Mouse (Mus musculus): ENCODE data around the gene Prox1.

The Prox1 gene

DNA sequence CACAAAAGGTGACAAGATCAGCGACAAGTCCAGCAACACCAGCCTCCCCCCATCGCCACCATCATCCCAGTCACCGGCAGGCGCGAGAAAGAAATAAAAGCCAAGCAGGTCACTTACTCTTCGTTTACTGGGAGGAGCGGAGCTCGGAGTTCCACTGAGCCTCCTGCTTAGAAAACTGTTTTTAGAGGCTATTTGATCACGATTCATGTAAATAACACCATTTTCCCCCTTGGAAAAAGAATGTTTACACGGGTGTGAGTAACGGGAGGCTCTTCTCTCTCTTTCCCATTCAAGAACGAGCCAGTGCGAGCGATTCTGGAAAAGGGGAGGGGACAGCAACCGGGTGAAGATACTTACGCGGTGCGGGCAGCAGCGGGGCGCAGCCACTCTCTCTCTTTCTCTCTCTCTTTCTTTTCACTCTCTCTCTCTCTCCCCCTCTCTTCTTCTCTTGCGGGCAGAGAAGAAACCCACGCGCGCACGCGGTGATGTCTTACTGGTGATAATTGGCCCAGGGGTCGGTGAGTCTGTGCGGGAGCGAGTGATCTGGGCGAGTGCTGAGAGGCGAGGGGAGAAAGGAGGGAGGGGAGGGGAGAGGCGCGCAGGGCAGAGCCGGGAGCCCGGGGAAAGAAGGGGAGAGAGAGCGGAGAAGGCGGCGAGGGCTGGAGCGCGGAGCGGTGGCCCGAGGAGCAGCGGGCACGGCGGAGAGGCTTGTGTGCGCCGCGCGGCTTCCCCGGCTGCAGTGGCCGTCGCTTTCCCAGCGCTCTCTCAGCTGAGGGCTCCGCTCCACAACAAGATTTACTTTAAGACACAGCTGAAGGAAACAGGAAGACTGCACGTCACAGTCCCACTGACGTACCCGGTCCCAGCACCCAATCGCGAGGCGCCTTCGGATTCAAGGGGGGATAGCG is at the start of gene Prox1:
Prox1 (minus strand) TSS at position 804 of the 908 bp plus-strand sequence.
- DNase-seq (ENCODE audit: low read depth), result no peak

DNA sequence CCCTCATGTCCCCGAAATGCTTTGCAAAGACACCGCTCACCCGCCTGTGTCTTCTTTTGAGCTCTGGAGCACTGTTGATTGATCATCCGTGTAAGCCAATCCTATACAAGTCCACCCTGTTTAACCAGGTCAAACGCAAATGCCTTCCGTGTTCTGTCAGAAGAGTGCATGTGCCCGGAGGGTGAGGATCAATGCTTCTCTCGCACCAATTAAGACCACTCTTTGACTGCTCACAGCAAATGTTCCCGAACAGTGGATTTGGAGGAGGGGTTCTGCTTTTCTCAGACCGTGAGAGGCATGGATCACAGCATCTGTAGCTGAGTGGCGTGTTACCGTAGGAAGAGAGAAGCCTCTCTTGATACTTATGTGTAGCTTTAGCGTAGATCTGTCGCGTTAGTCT is 46.1 kb upstream of the Prox1 start:
- DNase-seq (ENCODE audit: low read depth), result no peak

DNA sequence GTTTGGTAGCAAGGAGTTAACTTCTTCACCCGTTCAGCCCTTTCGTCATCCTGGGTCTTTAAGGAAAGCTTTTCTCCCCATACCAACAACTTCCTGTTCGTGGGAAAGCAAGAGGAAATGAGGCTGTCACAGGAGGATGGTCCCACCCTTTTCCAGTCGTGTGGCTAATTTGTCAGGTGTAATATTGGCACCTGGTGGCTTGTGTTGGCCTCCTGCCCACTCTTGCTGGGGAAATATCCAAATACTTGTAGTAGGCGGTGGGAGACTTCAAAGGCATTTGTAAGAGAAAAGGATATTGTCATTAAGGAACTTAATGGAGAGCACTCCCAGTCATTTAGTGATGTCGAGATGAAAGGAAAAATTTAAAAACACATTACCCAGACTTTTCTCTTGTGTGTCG is 44.1 kb upstream of the Prox1 start:
- DNase-seq (ENCODE audit: low read depth), result no peak

DNA sequence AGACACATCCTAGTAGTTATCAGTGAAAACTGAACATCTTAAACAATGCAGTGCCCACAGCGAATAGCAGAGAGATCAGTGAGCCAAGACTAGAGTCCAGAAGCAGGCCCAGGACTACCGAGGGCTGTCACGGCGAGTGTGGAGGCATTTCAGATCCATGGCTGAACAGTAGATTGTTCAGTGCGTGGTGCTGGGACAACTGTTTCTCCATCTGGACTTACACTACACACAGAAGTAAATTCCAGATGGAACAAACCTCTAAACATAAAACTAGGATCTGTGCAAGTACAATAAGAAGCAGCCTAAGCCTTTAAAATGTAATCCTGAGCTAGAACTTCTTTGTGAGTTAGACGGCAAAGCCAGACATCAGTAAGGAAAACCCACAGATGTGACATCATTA is 42.7 kb upstream of the Prox1 start:
- no peak for DNase-seq (ENCODE audit: low read depth)

DNA sequence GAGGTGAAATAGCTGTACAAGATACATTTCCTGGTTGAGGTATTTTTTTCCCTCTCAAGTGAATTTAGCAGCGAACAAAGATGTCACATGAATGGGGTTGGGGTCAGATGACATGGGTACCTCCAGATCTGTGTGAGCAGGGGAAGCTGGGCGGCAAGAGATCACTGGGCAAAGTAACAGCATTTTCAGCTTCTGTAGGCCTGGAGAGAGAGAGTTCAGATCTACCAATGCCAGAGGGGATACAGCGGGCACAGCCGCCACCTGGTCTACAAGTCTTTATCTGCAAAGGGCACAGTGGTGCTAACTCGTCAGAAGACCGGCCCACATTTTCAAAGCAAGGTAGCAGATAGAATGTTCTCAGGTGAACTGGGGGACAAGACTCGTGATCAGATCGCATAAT is 36.7 kb upstream of the Prox1 start:
- DNase-seq (ENCODE audit: low read depth), result no peak

DNA sequence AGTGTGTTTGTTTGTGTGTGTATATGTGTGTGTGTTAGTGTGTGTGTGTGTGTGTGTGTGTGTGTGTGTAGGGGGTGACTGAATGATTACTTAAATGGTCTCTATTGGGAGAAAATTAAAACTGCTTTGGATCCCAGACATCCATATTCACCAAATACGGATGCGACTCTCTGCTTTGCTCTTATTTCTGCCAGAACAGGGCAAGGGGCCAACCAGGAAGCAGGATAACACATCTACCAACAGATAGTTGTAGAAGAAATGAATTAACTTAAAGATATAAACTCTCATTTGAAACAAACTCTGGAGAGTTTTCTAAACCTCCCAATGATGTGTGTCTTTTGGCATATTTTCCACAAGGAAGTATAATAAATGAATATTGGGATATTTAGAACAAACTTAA is 35.2 kb upstream of the Prox1 start:
- no peak for DNase-seq (ENCODE audit: low read depth)

DNA sequence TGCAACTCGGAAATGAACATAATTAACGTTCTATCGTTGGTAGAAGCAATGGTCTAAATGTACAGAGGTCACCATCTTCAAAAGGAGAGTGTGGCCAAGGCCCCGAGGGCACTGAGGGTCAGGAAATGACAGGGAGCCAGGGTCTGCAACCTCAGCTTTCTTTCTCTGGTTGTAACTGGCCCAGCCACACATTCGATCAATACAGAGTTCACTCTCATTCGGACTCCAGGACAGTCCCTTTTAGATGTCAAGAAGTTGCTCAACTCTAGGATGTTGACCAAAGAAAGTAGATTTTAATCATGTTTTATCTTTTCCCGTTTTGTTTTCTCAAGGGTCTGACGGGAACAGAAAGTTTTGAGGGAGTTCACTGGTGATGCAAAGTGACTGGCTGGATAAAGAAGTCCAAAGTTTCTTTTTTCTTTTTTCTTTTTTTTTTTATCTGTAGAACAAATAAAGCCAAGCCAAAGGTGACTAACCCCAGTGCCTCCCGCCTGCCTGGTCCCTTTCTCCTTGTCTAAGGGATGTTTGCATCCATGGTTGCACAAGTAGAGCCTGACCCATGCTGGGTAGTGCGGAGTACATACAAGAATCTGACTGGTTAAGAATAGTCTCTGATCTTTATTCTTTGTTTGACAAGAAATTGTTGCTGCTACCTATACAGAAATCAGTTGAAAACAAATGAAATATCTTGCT is 34.0 kb upstream of the Prox1 start:
- no peak for DNase-seq (ENCODE audit: low read depth)

DNA sequence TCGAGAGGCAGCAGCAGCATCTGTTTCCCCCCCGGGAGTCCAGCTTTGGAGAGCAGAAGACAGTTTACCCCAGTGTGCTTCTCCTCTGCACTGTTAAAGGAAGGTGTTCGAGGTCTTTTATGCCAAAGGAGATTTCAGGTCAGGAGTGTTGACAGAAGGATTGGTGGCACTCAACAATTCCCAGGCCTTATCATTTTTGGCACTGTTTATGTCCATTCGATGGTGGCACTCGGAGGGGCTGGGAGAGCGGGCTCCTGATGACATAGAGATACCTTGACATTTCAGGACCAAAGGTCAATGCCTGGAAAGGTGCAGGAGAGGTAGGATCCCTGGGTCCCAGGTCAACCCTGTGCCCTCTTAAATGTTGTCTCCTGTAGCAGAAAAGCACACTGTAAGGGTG is 31.2 kb upstream of the Prox1 start:
- DNase-seq (ENCODE audit: low read depth), result no peak

DNA sequence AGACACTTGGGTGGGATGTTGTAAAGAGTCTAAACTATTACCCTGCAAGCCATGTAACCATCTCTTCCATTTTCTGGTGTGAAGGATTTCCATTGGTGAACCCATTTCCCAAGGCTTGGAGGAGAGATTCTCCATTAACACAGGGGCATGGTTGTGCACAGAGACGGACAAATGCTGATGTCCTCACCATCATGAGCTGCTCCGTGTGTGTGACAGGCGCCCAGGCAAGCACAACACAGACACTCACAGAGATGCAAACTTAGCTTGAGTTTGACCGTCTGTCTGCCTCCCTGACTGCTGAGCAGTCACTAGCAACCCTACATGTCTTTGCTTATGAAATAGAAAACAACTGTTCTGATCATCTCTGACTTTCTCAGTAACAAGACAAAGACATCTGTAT is 30.5 kb upstream of the Prox1 start:
- DNase-seq (ENCODE audit: low read depth), result no peak

DNA sequence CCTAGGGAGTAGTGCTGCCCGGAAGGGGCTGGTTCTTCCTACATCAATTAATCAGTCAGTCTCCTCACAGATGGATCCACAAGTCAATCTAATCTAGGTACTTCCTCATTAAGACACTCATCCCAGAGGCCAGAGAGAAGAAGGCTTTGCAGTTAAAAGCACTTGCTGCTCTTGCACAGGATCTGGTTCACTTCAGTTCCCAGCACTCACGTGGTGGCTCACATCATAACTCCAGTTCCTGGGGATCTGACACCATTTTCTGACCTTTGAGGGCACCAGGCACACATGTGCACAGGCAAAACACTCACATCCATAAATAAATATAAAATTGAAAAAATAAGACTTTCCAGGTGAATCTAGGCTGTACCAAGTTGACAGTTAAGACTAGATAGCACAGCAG is 27.7 kb upstream of the Prox1 start:
- DNase-seq (ENCODE audit: low read depth), result no peak

DNA sequence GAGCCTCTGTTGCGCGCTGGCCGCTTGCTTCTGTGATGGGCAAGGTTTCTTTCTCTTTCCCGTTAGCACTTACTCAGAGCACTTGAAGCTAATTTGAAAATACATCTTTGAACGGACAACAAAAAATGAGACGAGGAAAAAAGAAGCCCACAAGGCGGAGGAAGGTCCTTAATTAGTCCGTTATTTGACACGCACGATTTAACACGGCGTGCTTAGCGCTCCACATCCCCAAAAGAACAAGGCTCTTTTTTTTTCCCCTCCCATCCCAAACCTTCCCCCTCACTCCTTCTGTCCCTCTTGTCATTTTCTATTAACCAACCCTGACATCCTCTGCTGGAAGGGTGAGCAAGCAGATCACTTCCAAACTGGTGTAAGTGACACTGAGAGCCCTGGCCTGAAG is 21.5 kb upstream of the Prox1 start:
- no peak for DNase-seq (ENCODE audit: low read depth)

DNA sequence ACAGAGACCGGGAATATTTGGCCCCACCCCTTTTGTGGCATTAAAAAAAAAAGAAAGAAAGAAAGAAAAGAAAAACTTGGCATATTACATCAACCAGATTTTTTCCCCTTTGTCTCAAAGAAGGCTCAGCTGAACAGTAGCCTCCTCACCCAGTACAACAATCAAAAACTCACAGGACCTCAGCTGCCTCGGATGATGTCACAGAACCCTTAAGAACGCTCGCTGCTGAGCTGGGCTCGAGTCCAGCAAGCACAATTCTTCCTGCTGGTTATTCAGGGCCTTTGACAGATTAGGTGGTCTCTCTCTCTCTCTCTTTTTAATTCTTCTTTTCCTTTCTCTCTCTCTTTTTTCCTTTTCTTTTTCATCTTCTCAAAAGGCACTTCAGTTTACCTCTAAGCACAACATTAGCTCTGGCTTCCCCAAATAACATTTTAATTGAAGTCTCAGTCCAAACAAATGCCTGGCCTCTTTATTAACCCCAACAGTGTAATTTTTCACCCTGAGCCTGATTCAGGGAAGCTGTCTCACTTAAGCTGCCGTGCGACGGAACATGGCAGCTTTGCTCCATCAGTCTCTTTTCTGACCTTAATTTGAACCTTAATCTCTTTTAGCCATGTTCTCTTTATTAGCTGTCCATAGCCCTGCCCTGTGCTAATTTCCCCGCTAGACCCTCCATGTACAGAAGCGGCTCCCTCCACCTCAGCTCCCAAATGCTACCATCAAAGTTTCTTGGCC is 19.9 kb upstream of the Prox1 start:
- DNase-seq (ENCODE audit: low read depth), result no peak

DNA sequence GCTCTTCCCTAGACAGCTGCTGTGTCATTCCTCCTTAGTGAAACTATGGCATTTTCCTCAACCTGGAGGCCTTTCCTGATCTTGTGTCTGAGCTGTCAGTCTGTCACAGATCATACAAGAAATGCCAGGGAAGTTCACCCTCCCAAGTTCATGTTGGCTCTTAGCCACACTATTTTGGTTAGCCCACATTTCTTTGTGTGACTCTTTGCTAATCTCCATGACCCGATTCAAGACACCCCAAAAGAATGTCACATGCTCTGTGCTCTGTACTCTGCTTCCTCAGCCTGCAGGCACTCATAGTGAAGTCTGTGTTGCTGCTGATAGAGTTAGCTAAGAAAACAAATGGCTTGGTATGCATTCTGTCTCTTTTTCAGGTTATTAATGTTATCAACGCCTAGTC is 18.6 kb upstream of the Prox1 start:
- DNase-seq (ENCODE audit: low read depth), result no peak

DNA sequence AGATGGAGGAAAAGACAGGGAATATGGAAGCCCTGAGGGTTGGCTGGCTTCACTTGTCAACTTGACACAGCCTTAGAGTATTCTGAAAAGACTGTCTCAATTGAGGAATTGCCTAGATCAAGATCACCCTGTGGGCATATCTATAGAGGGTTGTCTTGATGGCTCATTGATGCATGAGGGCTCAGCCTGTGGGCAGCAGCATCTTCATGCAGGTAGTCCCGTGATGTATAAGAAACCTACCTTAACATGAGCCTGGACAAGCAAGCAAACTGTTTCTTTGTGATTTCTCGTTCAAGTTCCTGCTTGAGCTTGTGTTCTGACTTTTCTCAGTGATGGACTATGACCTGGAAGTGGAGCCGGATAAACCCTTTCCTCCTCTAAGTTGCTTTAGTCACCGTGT is 15.8 kb upstream of the Prox1 start:
- DNase-seq (ENCODE audit: low read depth), result no peak

DNA sequence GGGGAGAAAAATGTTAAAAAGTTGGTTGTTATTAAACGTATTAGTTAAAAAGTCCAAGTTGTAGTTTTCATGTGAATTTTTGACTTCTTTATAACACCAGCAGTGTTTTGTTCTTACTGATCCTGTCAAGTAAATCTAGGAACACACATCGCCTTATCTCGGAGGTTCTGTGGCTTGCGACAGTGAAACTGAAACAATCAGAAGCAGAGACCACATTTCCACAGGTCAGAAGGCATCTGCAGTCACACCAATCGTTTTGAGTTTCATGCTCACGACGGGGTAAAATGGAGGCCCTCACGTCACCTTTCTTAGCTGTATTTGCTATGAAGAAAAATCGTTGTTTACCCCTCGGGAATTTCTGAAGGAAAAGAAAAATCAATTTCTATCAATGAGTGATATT is 14.8 kb upstream of the Prox1 start:
- no peak for DNase-seq (ENCODE audit: low read depth)

DNA sequence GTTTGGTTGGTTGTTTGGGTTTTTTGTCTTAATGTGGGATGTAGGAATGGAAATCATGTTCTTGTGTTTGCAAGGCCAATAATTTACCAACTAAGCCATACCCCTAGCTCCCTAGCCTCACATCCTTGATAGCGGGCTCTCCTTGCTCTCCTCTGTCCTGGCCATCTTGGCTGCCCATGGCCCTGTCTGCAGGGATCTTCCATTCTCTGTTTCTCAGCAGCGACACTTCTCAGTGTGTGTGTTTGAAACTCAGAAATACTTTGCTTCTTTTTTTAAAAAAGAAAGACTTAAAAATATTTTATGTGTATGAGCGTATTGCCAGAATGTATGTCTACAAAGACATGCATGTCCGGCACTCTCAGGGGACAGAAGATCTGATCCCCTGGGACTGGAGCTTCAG is 13.1 kb upstream of the Prox1 start:
- DNase-seq (ENCODE audit: low read depth), result no peak

DNA sequence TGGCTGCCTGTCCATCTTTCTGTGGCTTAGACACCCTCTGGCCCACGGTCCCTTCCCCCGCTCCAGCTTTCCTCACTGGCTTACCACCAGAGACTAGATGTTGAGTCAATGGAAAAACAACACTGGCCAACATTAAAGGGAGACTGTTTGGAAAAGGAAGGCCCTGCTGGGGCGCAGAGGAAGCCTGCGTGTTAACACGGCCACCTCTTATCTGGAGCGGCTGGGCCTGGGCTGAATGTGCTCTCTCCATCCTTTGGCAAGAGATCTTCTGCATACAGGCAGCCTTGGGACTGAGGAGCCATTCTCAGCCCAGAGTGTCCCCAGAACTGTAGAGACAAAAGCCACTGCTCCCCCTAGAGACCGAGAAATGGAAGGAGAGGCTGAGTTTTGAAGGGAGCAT is 11.3 kb upstream of the Prox1 start:
- DNase-seq (ENCODE audit: low read depth), result no peak

DNA sequence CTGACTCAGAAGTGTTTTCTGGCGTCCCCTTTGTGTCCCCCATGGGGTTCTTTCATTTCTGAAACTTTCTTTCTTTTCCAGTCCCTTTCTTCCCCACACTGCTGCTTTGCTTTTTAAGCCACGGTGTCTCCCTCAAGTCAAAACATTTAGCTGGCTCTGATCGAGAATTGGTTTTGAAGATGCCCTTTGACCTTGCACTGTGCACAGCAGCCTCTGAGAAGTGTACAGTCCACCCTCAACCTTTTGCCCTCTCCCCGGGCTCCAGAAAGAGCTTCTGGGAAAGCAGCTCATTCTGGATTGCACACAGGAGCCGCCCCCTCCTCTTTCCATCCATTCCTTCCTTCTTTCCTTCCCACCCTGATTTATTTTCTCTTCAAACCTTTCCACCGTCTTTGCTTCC is 10.3 kb upstream of the Prox1 start:
- DNase-seq (ENCODE audit: low read depth), result no peak

DNA sequence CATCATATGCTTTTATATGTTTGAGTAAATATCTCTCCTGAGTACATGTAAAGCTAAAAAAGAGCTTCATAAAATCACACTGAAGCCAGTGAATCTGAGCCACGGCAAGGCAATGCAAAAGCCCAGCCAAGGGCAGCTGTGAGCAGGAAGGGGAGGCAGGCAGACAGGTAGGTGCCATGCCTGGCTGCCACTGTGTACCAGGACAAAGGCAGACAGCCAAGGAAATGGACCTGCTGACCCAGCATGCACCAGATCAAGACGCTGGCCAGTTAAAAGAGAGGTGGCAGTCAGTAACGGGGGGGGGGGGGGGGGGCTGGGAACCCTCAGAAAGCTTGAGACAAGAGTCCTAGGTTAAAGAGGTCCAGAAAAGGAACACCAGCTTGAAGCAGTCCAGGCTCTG is 6.4 kb upstream of the Prox1 start:
- no peak for DNase-seq (ENCODE audit: low read depth)

DNA sequence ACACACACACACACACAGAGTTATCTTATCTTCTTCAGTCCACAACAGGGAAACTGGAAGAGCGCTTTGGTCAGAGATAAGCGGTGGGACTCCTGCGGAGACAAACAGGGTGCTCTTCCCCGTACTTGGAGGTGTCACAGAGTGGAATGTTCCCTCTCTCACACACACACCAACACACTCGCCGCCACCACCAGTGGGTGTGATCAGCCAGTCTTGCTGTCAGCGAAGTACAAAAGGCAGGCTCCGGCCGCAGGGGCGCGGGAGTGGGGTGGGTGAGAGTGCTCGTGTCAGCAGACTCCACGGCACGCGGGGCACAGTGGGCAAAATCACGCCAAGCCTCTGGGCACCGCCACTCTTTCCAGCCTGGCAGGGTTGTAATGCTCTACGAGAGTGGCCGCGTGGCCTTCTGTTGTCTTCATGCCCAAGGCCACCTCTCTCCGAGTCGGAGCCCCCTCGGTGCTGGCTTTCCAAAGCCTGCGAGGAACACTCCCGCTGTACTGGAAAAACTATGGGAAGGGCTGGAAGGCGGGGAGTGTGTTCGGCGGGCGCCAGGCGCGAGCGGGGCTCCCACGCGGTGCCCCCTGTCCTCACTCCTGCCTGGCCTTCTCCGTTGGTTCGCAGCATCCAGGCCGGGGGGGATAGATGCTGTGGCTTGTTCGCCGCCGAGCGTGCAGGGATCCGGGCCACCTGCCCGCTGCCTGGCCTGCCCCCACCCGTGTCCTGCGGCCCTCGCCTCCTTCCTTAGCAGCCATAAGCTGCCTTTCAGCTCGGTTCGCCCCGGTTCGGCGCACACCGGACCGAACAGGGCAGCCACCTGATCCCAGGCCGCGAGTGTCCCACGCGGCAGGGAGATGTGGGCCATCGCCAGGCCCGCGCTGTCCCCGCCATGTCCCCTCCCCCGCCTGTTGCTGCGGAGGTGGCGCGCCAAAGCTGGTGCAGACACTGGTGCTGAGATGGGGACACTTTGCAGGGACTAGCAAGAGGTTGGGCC is 4.5 kb upstream of the Prox1 start:
- no peak for DNase-seq (ENCODE audit: low read depth)

DNA sequence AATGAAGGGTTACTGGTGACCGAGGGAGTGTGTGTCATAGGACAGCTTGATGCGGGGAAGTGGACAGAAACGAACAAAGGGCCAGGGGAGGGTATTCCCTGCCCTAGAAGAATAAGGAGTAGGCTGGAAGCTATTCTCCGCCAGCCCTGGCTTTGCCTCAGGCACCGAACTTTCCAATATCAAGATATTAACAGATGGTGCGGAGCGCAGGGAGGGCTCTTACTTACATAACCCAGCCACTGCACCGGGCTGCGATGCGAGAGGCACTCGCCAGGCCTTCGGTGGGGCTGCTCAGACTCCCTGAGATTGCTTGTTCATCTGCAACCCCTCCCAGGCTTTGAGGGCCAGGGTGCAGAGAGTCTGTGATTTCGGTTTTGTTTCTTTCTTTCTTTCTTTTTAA is 3.7 kb upstream of the Prox1 start:
- no peak for DNase-seq (ENCODE audit: low read depth)

DNA sequence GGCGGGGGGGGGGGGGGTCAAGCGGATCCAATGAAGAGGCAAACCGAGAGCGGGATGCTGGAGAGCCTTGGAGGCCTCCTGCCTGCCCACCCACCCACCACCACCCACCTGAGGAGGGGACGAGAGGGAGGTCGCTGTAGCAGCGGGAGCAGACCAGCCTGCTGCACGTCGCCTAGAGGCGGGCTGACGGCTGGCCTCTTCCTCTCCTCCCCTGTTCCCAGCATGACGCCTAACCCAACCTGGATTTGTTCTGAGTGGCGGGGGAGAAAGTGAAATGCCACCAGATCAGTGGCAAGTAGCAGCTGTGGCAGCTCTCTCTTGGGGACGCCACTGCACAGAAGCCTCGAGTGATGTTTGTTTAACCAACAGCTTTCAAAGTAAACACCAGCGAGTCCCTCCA is 3.1 kb upstream of the Prox1 start:
- DNase-seq (ENCODE audit: low read depth), result no peak

All from fibroblast of lung, adult 2 months (primary cell).